Mouse (Mus musculus): ENCODE results near the gene Hacd3. TPM values are rescaled to one million over a fixed set of nuclear protein-coding genes. Genes with fewer than 3 reads are reported as not detected.

Hacd3 gene
- polyA plus RNA-seq, 1 experiment from 2014 or later = 127 TPM

GRCm38 (mm10) chr9:64947483-64948095 is 73.9 kb downstream of the Hacd3 start:
- Histone ChIP-seq H3K27me3 (ENCODE audit: control insufficient read depth, insufficient read depth, low read length) (no peaks in the 10 kb centered on the region), H3K4me2 (replicated peaks; ENCODE audit: low read depth, low read length) (no peak overlapping the region), H3K4me3 (ENCODE audit: low read depth, low read length) (no peak overlapping the region), H3K9ac (ENCODE audit: low read depth, low read length) (no peak overlapping the region), H3K36me3 (ENCODE audit: control insufficient read depth, insufficient read depth, low read length) (no peaks in the 10 kb centered on the region), H3K9me3 (ENCODE audit: control insufficient read depth, low read length) (no peaks in the 10 kb centered on the region), H3K4me1 (replicated peaks; ENCODE audit: control insufficient read depth, insufficient read depth, low read length) (no peaks in the 10 kb centered on the region), H3K27ac (ENCODE audit: low read depth, low read length) (no peak overlapping the region)
- WGBS = 88% methylated on average over 9 of the region's 9 CpGs
- DNase-seq (ENCODE audit: low spot score) (no peak), ATAC-seq (ENCODE audit: low FRiP score) (no peak)

DNA sequence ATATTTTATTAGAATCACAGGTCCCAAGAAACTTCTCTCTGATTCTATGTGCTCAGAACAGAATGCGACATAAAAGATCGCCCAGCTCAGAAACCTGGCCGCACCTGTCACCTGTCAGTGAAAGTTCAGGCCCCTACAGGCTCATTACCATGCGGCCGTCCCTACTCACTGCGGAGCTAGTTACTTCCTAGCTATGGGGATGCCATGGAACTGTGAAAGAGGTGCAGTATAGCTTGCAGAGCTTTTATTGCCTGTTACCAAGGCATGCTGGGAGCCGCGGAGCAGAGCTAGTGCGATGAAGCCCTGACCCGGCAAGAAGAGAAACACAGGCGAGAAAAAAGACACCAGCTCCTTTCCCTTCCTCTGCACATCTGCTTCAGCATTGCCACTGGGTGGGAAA is 77.5 kb downstream of the Hacd3 start:
- no peaks in the 10 kb centered on the region for H3K27me3 ChIP-seq (ENCODE audit: control insufficient read depth, insufficient read depth, low read length)
- no peak overlapping the region for H3K4me2 ChIP-seq (replicated peaks; ENCODE audit: low read depth, low read length)

DNA sequence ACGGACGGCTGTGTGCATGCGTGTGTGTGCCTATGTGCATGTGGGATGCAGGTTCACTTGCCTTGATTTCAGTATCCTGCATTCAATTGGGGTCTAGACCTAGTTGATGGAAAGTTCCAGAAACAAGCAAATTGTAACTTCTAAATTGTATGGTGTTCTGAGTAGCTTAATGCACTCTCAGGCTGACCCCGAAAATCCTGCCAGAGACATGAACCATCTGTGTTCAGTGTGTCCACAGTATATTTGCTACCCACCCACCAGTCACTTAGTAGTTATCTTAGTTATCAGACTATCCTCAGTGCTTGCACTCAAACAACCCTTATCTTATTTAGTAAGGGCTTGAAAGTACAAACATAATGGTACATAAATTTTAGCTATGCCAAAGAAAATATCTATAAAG is 79.8 kb downstream of the Hacd3 start:
- 92% methylated on average over 4 of the region's 4 CpGs for WGBS

More for the DNA sequence above, 77.5 kb downstream of the Hacd3 start:
- H3K9me3 ChIP-seq (ENCODE audit: control insufficient read depth, low read length) = no peaks in the 10 kb centered on the region
- ATAC-seq (ENCODE audit: low FRiP score) (no peak), DNase-seq (ENCODE audit: low spot score) (no peak)
- H3K9ac ChIP-seq (ENCODE audit: low read depth, low read length) = no peak overlapping the region
- H3K36me3 ChIP-seq (ENCODE audit: control insufficient read depth, insufficient read depth, low read length) = no peaks in the 10 kb centered on the region
- no peak overlapping the region for H3K4me3 ChIP-seq (ENCODE audit: low read depth, low read length)
- WGBS = 26% methylated on average over 11 of the region's 11 CpGs
- H3K4me1 ChIP-seq (replicated peaks; ENCODE audit: control insufficient read depth, insufficient read depth, low read length) = no peaks in the 10 kb centered on the region
- no peak overlapping the region for H3K27ac ChIP-seq (ENCODE audit: low read depth, low read length)

GRCm38 (mm10) chr9:64940731-64941346 is 80.7 kb downstream of the Hacd3 start:
- Histone ChIP-seq H3K9ac (ENCODE audit: low read depth, low read length) (no peak overlapping the region), H3K4me1 (replicated peaks; ENCODE audit: control insufficient read depth, insufficient read depth, low read length) (no peaks in the 10 kb centered on the region), H3K9me3 (ENCODE audit: control insufficient read depth, low read length) (no peaks in the 10 kb centered on the region), H3K4me3 (ENCODE audit: low read depth, low read length) (no peak overlapping the region), H3K36me3 (ENCODE audit: control insufficient read depth, insufficient read depth, low read length) (no peaks in the 10 kb centered on the region), H3K27ac (ENCODE audit: low read depth, low read length) (no peak overlapping the region), H3K4me2 (replicated peaks; ENCODE audit: low read depth, low read length) (no peak overlapping the region), H3K27me3 (ENCODE audit: control insufficient read depth, insufficient read depth, low read length) (no peaks in the 10 kb centered on the region)
- WGBS = 87% methylated on average over 11 of the region's 11 CpGs
- ATAC-seq (ENCODE audit: low FRiP score) = no peak
- DNase-seq (ENCODE audit: low spot score) = no peak

More for the DNA sequence above, 79.8 kb downstream of the Hacd3 start:
- Histone ChIP-seq H3K27ac (ENCODE audit: low read depth, low read length) (no peak overlapping the region), H3K4me3 (ENCODE audit: low read depth, low read length) (no peak overlapping the region), H3K4me2 (replicated peaks; ENCODE audit: low read depth, low read length) (no peak overlapping the region), H3K9ac (ENCODE audit: low read depth, low read length) (no peak overlapping the region), H3K4me1 (replicated peaks; ENCODE audit: control insufficient read depth, insufficient read depth, low read length) (no peaks in the 10 kb centered on the region), H3K36me3 (ENCODE audit: control insufficient read depth, insufficient read depth, low read length) (no peaks in the 10 kb centered on the region), H3K9me3 (ENCODE audit: control insufficient read depth, low read length) (no peaks in the 10 kb centered on the region), H3K27me3 (ENCODE audit: control insufficient read depth, insufficient read depth, low read length) (no peaks in the 10 kb centered on the region)
- no peak for DNase-seq (ENCODE audit: low spot score)
- no peak for ATAC-seq (ENCODE audit: low FRiP score)

GRCm38 (mm10) chr9:64939790-64940189 is 81.7 kb downstream of the Hacd3 start:
- Histone ChIP-seq H3K9me3 (ENCODE audit: control insufficient read depth, low read length) (no peaks in the 10 kb centered on the region), H3K36me3 (ENCODE audit: control insufficient read depth, insufficient read depth, low read length) (no peaks in the 10 kb centered on the region), H3K4me1 (replicated peaks; ENCODE audit: control insufficient read depth, insufficient read depth, low read length) (no peaks in the 10 kb centered on the region), H3K27ac (ENCODE audit: low read depth, low read length) (no peak overlapping the region), H3K9ac (ENCODE audit: low read depth, low read length) (no peak overlapping the region), H3K4me2 (replicated peaks; ENCODE audit: low read depth, low read length) (no peak overlapping the region), H3K4me3 (ENCODE audit: low read depth, low read length) (no peak overlapping the region), H3K27me3 (ENCODE audit: control insufficient read depth, insufficient read depth, low read length) (no peaks in the 10 kb centered on the region)
- 82% methylated on average over 2 of the region's 2 CpGs for WGBS
- no peak for ATAC-seq (ENCODE audit: low FRiP score)
- DNase-seq (ENCODE audit: low spot score) = no peak

GRCm38 (mm10) chr9:64939281-64939680 is 82.2 kb downstream of the Hacd3 start:
- ATAC-seq (ENCODE audit: low FRiP score) (no peak), DNase-seq (ENCODE audit: low spot score) (no peak)
- no peak overlapping the region for H3K27ac ChIP-seq (ENCODE audit: low read depth, low read length)
- WGBS = 62% methylated on average over 4 of the region's 4 CpGs
- no peaks in the 10 kb centered on the region for H3K27me3 ChIP-seq (ENCODE audit: control insufficient read depth, insufficient read depth, low read length)
- no peak overlapping the region for H3K4me3 ChIP-seq (ENCODE audit: low read depth, low read length)
- no peaks in the 10 kb centered on the region for H3K9me3 ChIP-seq (ENCODE audit: control insufficient read depth, low read length)
- H3K36me3 ChIP-seq (ENCODE audit: control insufficient read depth, insufficient read depth, low read length) = no peaks in the 10 kb centered on the region
- no peak overlapping the region for H3K9ac ChIP-seq (ENCODE audit: low read depth, low read length)
- H3K4me1 ChIP-seq (replicated peaks; ENCODE audit: control insufficient read depth, insufficient read depth, low read length) = no peaks in the 10 kb centered on the region
- H3K4me2 ChIP-seq (replicated peaks; ENCODE audit: low read depth, low read length) = no peak overlapping the region

DNA sequence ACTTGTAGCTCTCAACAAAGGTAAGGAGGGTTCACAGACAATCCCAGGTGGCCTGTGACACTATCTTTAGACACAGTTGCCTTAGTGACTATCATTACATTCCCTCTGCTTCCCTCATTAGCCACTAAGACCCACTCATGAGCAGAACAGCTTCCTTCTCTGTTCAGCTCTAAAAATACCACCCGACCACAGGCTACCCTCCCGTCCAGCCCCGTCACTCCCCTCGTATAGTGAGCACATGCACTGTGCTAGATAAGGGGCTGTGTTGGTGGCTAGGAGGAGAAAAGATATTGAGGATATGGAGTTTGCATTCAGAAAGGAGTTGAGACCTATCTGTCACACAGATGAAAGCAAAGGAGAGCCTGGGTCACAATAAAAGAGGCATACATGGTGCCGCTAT is 83.0 kb downstream of the Hacd3 start:
- WGBS = 86% methylated on average over 5 of the region's 5 CpGs
- H3K27ac ChIP-seq (ENCODE audit: low read depth, low read length) = no peak overlapping the region
- no peak overlapping the region for H3K4me2 ChIP-seq (replicated peaks; ENCODE audit: low read depth, low read length)
- no peaks in the 10 kb centered on the region for H3K4me1 ChIP-seq (replicated peaks; ENCODE audit: control insufficient read depth, insufficient read depth, low read length)
- no peaks in the 10 kb centered on the region for H3K9me3 ChIP-seq (ENCODE audit: control insufficient read depth, low read length)
- H3K27me3 ChIP-seq (ENCODE audit: control insufficient read depth, insufficient read depth, low read length) = no peaks in the 10 kb centered on the region
- no peak for DNase-seq (ENCODE audit: low spot score)
- no peak overlapping the region for H3K9ac ChIP-seq (ENCODE audit: low read depth, low read length)
- no peaks in the 10 kb centered on the region for H3K36me3 ChIP-seq (ENCODE audit: control insufficient read depth, insufficient read depth, low read length)
- no peak for ATAC-seq (ENCODE audit: low FRiP score)
- H3K4me3 ChIP-seq (ENCODE audit: low read depth, low read length) = no peak overlapping the region

- no peak overlapping the region for H3K9ac ChIP-seq (ENCODE audit: low read depth, low read length)
- H3K9me3 ChIP-seq (ENCODE audit: control insufficient read depth, low read length) = no peaks in the 10 kb centered on the region
- ATAC-seq (ENCODE audit: low FRiP score) (no peak), DNase-seq (ENCODE audit: low spot score) (no peak)
- 62% methylated on average over 5 of the region's 5 CpGs for WGBS
- no peak overlapping the region for H3K4me3 ChIP-seq (ENCODE audit: low read depth, low read length)
- no peaks in the 10 kb centered on the region for H3K4me1 ChIP-seq (replicated peaks; ENCODE audit: control insufficient read depth, insufficient read depth, low read length)
- H3K36me3 ChIP-seq (ENCODE audit: control insufficient read depth, insufficient read depth, low read length) = no peaks in the 10 kb centered on the region
- H3K27ac ChIP-seq (ENCODE audit: low read depth, low read length) = no peak overlapping the region
- H3K27me3 ChIP-seq (ENCODE audit: control insufficient read depth, insufficient read depth, low read length) = no peaks in the 10 kb centered on the region
- no peak overlapping the region for H3K4me2 ChIP-seq (replicated peaks; ENCODE audit: low read depth, low read length)
Observed at GRCm38 (mm10) chr9:64937491-64937890, 84.0 kb downstream of the Hacd3 start.

All from hindbrain, embryonic 11.5 days (tissue).